Mouse (Mus musculus): ENCODE data around the gene Gm47969.

Gm47969 gene

GRCm38 (mm10) chr1:83076190-83076917, 31.6 kb downstream of the Gm47969 start:
- DNase-seq: no peak

- no peak for DNase-seq
These were observed 32.3 kb downstream of the Gm47969 start for GRCm38 (mm10) chr1:83077016-83077415.

GRCm38 (mm10) chr1:83084790-83085189, 40.1 kb downstream of the Gm47969 start:
- no peak for DNase-seq

- no peak for DNase-seq
These were observed 46.5 kb downstream of the Gm47969 start for GRCm38 (mm10) chr1:83091268-83091667.

Data from right cerebral cortex, postnatal 25 days (tissue).